Mouse (Mus musculus): ENCODE measurements at regions not wholly inside any gene's neighbourhood (a gene's known extent, or its start where the extent isn't known, plus 50 kb on each side); places are given as distances from the start of the nearest gene placed in this dataset.

DNA sequence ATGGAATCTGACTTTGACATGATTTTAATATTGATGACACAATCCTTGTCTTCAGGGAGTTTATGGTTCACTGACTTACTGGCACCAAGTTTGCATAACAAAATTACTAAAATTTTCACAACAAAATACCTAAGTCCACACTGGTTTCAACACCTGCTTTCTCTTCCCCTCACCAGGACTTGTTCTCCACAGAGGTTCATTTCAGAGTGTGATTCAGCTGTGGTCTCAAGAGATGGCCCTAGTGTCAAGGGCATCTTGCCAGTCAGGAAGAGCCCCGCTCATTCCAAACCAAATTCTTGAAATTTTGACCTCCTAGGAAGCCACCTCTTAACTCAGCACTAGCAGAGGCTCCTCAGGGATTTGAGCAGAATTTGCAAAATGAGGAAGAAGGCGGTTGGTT is 95.3 kb downstream of the Lmo4 start:
- TF ChIP-seq POLR2A (IDR thresholded peaks at IDR 0.05; ENCODE audit: low read depth, low read length) (no peak), CTCF (IDR thresholded peaks at IDR 0.05; ENCODE audit: borderline replicate concordance, insufficient read depth, low read length) (no peak)
